In genomic region chr8:84069750-84070149, GRCm38 (mm10) we compare ENCODE assay signal across 12 mouse cellular contexts. TPM values are rescaled to one million over a fixed set of nuclear protein-coding genes. Genes with fewer than 3 reads are reported as not detected.
DNase-seq lines count a peak whose midpoint lies in the region; ATAC-seq and TF ChIP-seq lines count a peak whose summit lies in the region.
"Had no signal": no experiment of that assay in that cellular context is flagged by ENCODE, and none has a peak within 500 bp of the region (broad histone marks: within the 10 kb centered on the region; RNA-seq: fewer than 3 reads in every experiment).

No protein-coding gene starts in this region.

- no peak overlapping the region for H3K4me3 ChIP-seq in hindbrain, embryonic 13.5 days
- H3K4me3 ChIP-seq in hindbrain, embryonic 12.5 days, result no peak overlapping the region
- no peak overlapping the region for H3K4me3 ChIP-seq in embryonic facial prominence, embryonic 14.5 days (ENCODE audit: low read depth, low read length)
- H3K4me3 ChIP-seq in midbrain, postnatal 0 days (ENCODE audit: low read depth, low read length), result no peak overlapping the region
- H3K4me3 ChIP-seq: embryonic facial prominence, embryonic 12.5 days had no signal

- H3K4me1 ChIP-seq in hindbrain, embryonic 13.5 days (replicated peaks), result peaks cover 73% of the 10 kb centered on the region
- H3K4me1 ChIP-seq in hindbrain, embryonic 12.5 days, result peaks cover 57% of the 10 kb centered on the region
- peaks cover 7% of the 10 kb centered on the region for H3K4me1 ChIP-seq in embryonic facial prominence, embryonic 14.5 days (ENCODE audit: control insufficient read depth, insufficient read depth, low read length)
- H3K4me1 ChIP-seq in midbrain, postnatal 0 days (ENCODE audit: insufficient read depth, low read length), result peaks cover 16% of the 10 kb centered on the region

- peak overlapping the region; percentile 14; the same call in 1 of the 2 replicates for H3K9ac ChIP-seq in hindbrain, embryonic 13.5 days
- H3K9ac ChIP-seq in hindbrain, embryonic 12.5 days, result no peak overlapping the region; the same call in 1 of the 2 replicates
- peak overlapping the region; percentile 16; the same call in 1 of the 2 replicates for H3K9ac ChIP-seq in embryonic facial prominence, embryonic 14.5 days (ENCODE audit: low read depth, low read length)
- H3K9ac ChIP-seq in midbrain, postnatal 0 days (replicated peaks; ENCODE audit: low read length, poor library complexity, severe bottlenecking), result 0 out of 2 replicates have a peak overlapping the region, but pooled peaks have one; percentile 29
- H3K9ac ChIP-seq: embryonic facial prominence, embryonic 12.5 days; liver, embryonic 14.5 days had no signal

- peaks cover 7% of the 10 kb centered on the region; the same call in 1 of the 2 replicates for H3K36me3 ChIP-seq in hindbrain, embryonic 13.5 days
- H3K36me3 ChIP-seq in hindbrain, embryonic 12.5 days, result 0 out of 2 replicates have a peak, but pooled peaks cover under 1% of the 10 kb centered on the region
- H3K36me3 ChIP-seq in embryonic facial prominence, embryonic 14.5 days (ENCODE audit: control insufficient read depth, insufficient read depth, low read length), result no peaks in the 10 kb centered on the region
- peaks cover 7% of the 10 kb centered on the region for H3K36me3 ChIP-seq in midbrain, postnatal 0 days (ENCODE audit: insufficient read depth, low read length)

- 58% methylated on average over 2 of the region's 2 CpGs for WGBS in hindbrain, embryonic 13.5 days
- WGBS in hindbrain, embryonic 12.5 days, result 58% methylated on average over 2 of the region's 2 CpGs
- 60% methylated on average over 2 of the region's 2 CpGs for WGBS in embryonic facial prominence, embryonic 14.5 days
- 45% methylated on average over 2 of the region's 2 CpGs for WGBS in midbrain, postnatal 0 days

- no peak for TF ChIP-seq CTCF in midbrain, postnatal 0 days (IDR thresholded peaks at IDR 0.05)

- H3K27ac ChIP-seq in hindbrain, embryonic 13.5 days, result peak overlapping the region; percentile 27
- no peak overlapping the region for H3K27ac ChIP-seq in hindbrain, embryonic 12.5 days
- H3K27ac ChIP-seq in embryonic facial prominence, embryonic 14.5 days (replicated peaks; ENCODE audit: low read depth, low read length), result no peak overlapping the region
- peak overlapping the region; percentile 43; the same call in 1 of the 2 replicates for H3K27ac ChIP-seq in midbrain, postnatal 0 days (ENCODE audit: low read depth, low read length)
- H3K27ac ChIP-seq: embryonic facial prominence, embryonic 12.5 days; liver, embryonic 14.5 days had no signal

- no peaks in the 10 kb centered on the region for H3K27me3 ChIP-seq in hindbrain, embryonic 13.5 days
- H3K27me3 ChIP-seq in hindbrain, embryonic 12.5 days, result no peaks in the 10 kb centered on the region
- no peaks in the 10 kb centered on the region for H3K27me3 ChIP-seq in embryonic facial prominence, embryonic 14.5 days (replicated peaks; ENCODE audit: control insufficient read depth, insufficient read depth, low read length)
- no peaks in the 10 kb centered on the region for H3K27me3 ChIP-seq in midbrain, postnatal 0 days (ENCODE audit: insufficient read depth, low read length)
- H3K27me3 ChIP-seq: embryonic facial prominence, embryonic 12.5 days had no signal

- no peaks in the 10 kb centered on the region for H3K9me3 ChIP-seq in hindbrain, embryonic 13.5 days
- no peaks in the 10 kb centered on the region for H3K9me3 ChIP-seq in hindbrain, embryonic 12.5 days (replicated peaks)
- H3K9me3 ChIP-seq in embryonic facial prominence, embryonic 14.5 days (ENCODE audit: control insufficient read depth, low read length), result no peaks in the 10 kb centered on the region
- H3K9me3 ChIP-seq in midbrain, postnatal 0 days (ENCODE audit: low read length), result no peaks in the 10 kb centered on the region
- H3K9me3 ChIP-seq: embryonic facial prominence, embryonic 12.5 days had no signal

- no peak overlapping the region for H3K4me2 ChIP-seq in hindbrain, embryonic 13.5 days
- H3K4me2 ChIP-seq in hindbrain, embryonic 12.5 days (replicated peaks), result no peak overlapping the region
- no peak overlapping the region for H3K4me2 ChIP-seq in embryonic facial prominence, embryonic 14.5 days (ENCODE audit: low read depth, low read length)
- no peak overlapping the region for H3K4me2 ChIP-seq in midbrain, postnatal 0 days (ENCODE audit: low read depth, low read length, poor library complexity, severe bottlenecking)
- H3K4me2 ChIP-seq: embryonic facial prominence, embryonic 12.5 days had no signal

- peak; percentile 43 for DNase-seq in lung, postnatal 10 days
- DNase-seq in lung, postnatal 4 days, result no peak
- no peak for DNase-seq in embryonic facial prominence, embryonic 14.5 days (ENCODE audit: low spot score)
- peak; percentile 49 for DNase-seq in midbrain, postnatal 0 days (ENCODE audit: low spot score)
- DNase-seq in embryo, embryonic 11 days, result no peak
- DNase-seq: adrenal gland, postnatal 36 days; thymus, postnatal 14 days had no signal

- ATAC-seq in hindbrain, embryonic 13.5 days (ENCODE audit: low FRiP score), result no peak
- ATAC-seq in hindbrain, embryonic 12.5 days (ENCODE audit: low FRiP score), result no peak
- ATAC-seq in embryonic facial prominence, embryonic 14.5 days (ENCODE audit: low read depth), result no peak
- no peak for ATAC-seq in midbrain, postnatal 0 days (ENCODE audit: low FRiP score)

RNA-seq across cellular contexts. Expression of gene Rfx1, which starts 3.1 kb away (rescaled TPM):
- polyA plus RNA-seq in hindbrain, embryonic 13.5 days (2015; fragmentation: Nextera tagmentation; extraction: Ambion mirVana), result 7.8 and 8.3 TPM in 2 replicates
- polyA plus RNA-seq in hindbrain, embryonic 12.5 days (2016; fragmentation: Nextera tagmentation; extraction: Ambion mirVana), result 8.9 and 9.4 TPM in 2 replicates
- 9.1 and 10.0 TPM in 2 replicates for polyA plus RNA-seq in embryonic facial prominence, embryonic 14.5 days (2014; fragmentation: Nextera tagmentation; extraction: Ambion mirVana)
- 28.4 and 31.7 TPM in 2 replicates for total RNA-seq in midbrain, postnatal 0 days (2014; rRNA removed)
- 7.2 and 8.8 TPM in 2 replicates for polyA plus RNA-seq in midbrain, postnatal 0 days (2015; fragmentation: Nextera tagmentation; extraction: Ambion mirVana)

RNA-seq across cellular contexts. Expression of gene Gm10643, which starts 4.8 kb away (rescaled TPM):
- polyA plus RNA-seq in hindbrain, embryonic 13.5 days (2015; fragmentation: Nextera tagmentation; extraction: Ambion mirVana), result 1.4 and 1.7 TPM in 2 replicates
- 2.1 and 3.0 TPM in 2 replicates for polyA plus RNA-seq in hindbrain, embryonic 12.5 days (2016; fragmentation: Nextera tagmentation; extraction: Ambion mirVana)
- polyA plus RNA-seq in embryonic facial prominence, embryonic 14.5 days (2014; fragmentation: Nextera tagmentation; extraction: Ambion mirVana), result 2.1 and 2.3 TPM in 2 replicates
- total RNA-seq in midbrain, postnatal 0 days (2014; rRNA removed), result 2.2 and 3.0 TPM in 2 replicates
- 1.6 and 1.7 TPM in 2 replicates for polyA plus RNA-seq in midbrain, postnatal 0 days (2015; fragmentation: Nextera tagmentation; extraction: Ambion mirVana)

RNA-seq across cellular contexts. Expression of gene Rln3, which starts 24.9 kb away (rescaled TPM):
- polyA plus RNA-seq in hindbrain, embryonic 13.5 days (2015; fragmentation: Nextera tagmentation; extraction: Ambion mirVana), result 0.44 TPM in 1 of 2 replicates, not detected in the other
- not detected in 2 replicates for polyA plus RNA-seq in hindbrain, embryonic 12.5 days (2016; fragmentation: Nextera tagmentation; extraction: Ambion mirVana)
- 0.47 TPM in 1 of 2 replicates, not detected in the other for polyA plus RNA-seq in embryonic facial prominence, embryonic 14.5 days (2014; fragmentation: Nextera tagmentation; extraction: Ambion mirVana)
- 2.3 and 2.7 TPM in 2 replicates for total RNA-seq in midbrain, postnatal 0 days (2014; rRNA removed)
- polyA plus RNA-seq in midbrain, postnatal 0 days (2015; fragmentation: Nextera tagmentation; extraction: Ambion mirVana), result 1.3 and 2.3 TPM in 2 replicates
- total RNA-seq: adrenal gland, postnatal 36 days had no signal
- polyA plus RNA-seq: embryonic facial prominence, embryonic 12.5 days; heart, embryonic 14.5 days; liver, embryonic 14.5 days had no signal

RNA-seq across cellular contexts. Expression of gene Il27ra, which starts 27.4 kb away (rescaled TPM):
- 0.22 and 0.66 TPM in 2 replicates for polyA plus RNA-seq in hindbrain, embryonic 13.5 days (2015; fragmentation: Nextera tagmentation; extraction: Ambion mirVana)
- 0.14 and 0.33 TPM in 2 replicates for polyA plus RNA-seq in hindbrain, embryonic 12.5 days (2016; fragmentation: Nextera tagmentation; extraction: Ambion mirVana)
- 1.5 and 1.8 TPM in 2 replicates for polyA plus RNA-seq in embryonic facial prominence, embryonic 14.5 days (2014; fragmentation: Nextera tagmentation; extraction: Ambion mirVana)
- 0.71 and 1.1 TPM in 2 replicates for total RNA-seq in midbrain, postnatal 0 days (2014; rRNA removed)
- polyA plus RNA-seq in midbrain, postnatal 0 days (2015; fragmentation: Nextera tagmentation; extraction: Ambion mirVana), result 0.21 and 0.29 TPM in 2 replicates

RNA-seq across cellular contexts. Expression of gene Dcaf15, which starts 34.8 kb away (rescaled TPM):
- 20.2 and 22.2 TPM in 2 replicates for polyA plus RNA-seq in hindbrain, embryonic 13.5 days (2015; fragmentation: Nextera tagmentation; extraction: Ambion mirVana)
- polyA plus RNA-seq in hindbrain, embryonic 12.5 days (2016; fragmentation: Nextera tagmentation; extraction: Ambion mirVana), result 16.4 and 19.7 TPM in 2 replicates
- 8.4 and 9.9 TPM in 2 replicates for polyA plus RNA-seq in embryonic facial prominence, embryonic 14.5 days (2014; fragmentation: Nextera tagmentation; extraction: Ambion mirVana)
- 62.3 and 67.6 TPM in 2 replicates for total RNA-seq in midbrain, postnatal 0 days (2014; rRNA removed)
- polyA plus RNA-seq in midbrain, postnatal 0 days (2015; fragmentation: Nextera tagmentation; extraction: Ambion mirVana), result 21.7 and 23.3 TPM in 2 replicates

Comparison
In these comparisons a context has a peak if more than half of its experiments do, and no peak if none do; other contexts are left out.
1. H3K27ac ChIP-seq: peak in hindbrain, embryonic 13.5 days (single experiment) and midbrain, postnatal 0 days (single experiment); none in hindbrain, embryonic 12.5 days (single experiment) and embryonic facial prominence, embryonic 14.5 days (single experiment).
2. DNase-seq: peak in lung, postnatal 10 days (single experiment) and midbrain, postnatal 0 days (single experiment); none in lung, postnatal 4 days (0 of 2), embryonic facial prominence, embryonic 14.5 days (single experiment) and embryo, embryonic 11 days (single experiment).